Mouse (Mus musculus) forebrain, embryonic 13.5 days (tissue): ENCODE data around the gene Clns1a. TPM values are rescaled to one million over a fixed set of nuclear protein-coding genes. Genes with fewer than 3 reads are reported as not detected.
A peak's percentile ranks its signal among the peaks of the same experiment; 100 is the strongest.

Source experiments
- ATAC-seq: fragments of 200-750 bp; cut with Nextera tagmentation; 2 replicates; pipeline ENCODE4 v1.8.0; 2017
- H3K27ac ChIP-seq: fragments of 300-500 bp; sonication (generic); 2 replicates; pipeline ENCODE4 v1.5.1; 2015; ENCODE audit warnings: inconsistent platforms, mild to moderate bottlenecking, moderate library complexity
- H3K27me3 ChIP-seq: fragments of 300-500 bp; sonication (generic); 2 replicates; pipeline ENCODE4 v1.6.1; 2015; ENCODE audit warnings: mild to moderate bottlenecking, inconsistent platforms
- H3K36me3 ChIP-seq: fragments of 300-500 bp; sonication (generic); 2 replicates; pipeline ENCODE4 v1.6.1; 2015; ENCODE audit warnings: mild to moderate bottlenecking, inconsistent platforms; ENCODE audit not compliant: poor library complexity, severe bottlenecking
- H3K4me1 ChIP-seq: fragments of 300-500 bp; sonication (generic); 2 replicates; pipeline ENCODE4 v1.6.1; 2015; ENCODE audit warnings: inconsistent platforms
- H3K4me2 ChIP-seq: fragments of 300-500 bp; sonication (generic); 2 replicates; pipeline ENCODE4 v1.6.1; 2015; ENCODE audit warnings: inconsistent platforms, mild to moderate bottlenecking, moderate library complexity
- H3K4me3 ChIP-seq: fragments of 300-500 bp; sonication (generic); 2 replicates; pipeline ENCODE4 v1.5.1; 2015; ENCODE audit warnings: mild to moderate bottlenecking, inconsistent platforms
- H3K9ac ChIP-seq: fragments of 300-500 bp; sonication (generic); 2 replicates; pipeline ENCODE4 v1.6.1; 2015; ENCODE audit warnings: mild to moderate bottlenecking, inconsistent platforms
- H3K9me3 ChIP-seq: fragments of 300-500 bp; sonication (generic); replicated peaks from 2 replicates; pipeline ENCODE4 v1.6.1; 2016; ENCODE audit warnings: inconsistent platforms
- WGBS: fragments of 180-500 bp; shearing (Covaris S2); methylation state at CpG from one replicate; pipeline ENCODE4 v1.1.7; 2015; 5-methylcytosine and 5-hydroxymethylcytosine counted together
- polyA plus RNA-seq: library from polyadenylated mRNA; unstranded; fragments of >200 nt; fragmentation: Nextera tagmentation; extraction: Ambion mirVana; gene quantifications from 2 replicates; pipeline ENCODE4 v1.2.1, GENCODE M21; 2015

The Clns1a gene
- polyA plus RNA-seq = 224 and 235 TPM in 2 replicates

GRCm38 (mm10) chr7:97696506-97697254 is at the start of gene Clns1a:
Gene Clns1a, plus strand, starts transcription at chr7:97696634.
- peaks cover 19% of the 10 kb centered on the region for H3K4me1 ChIP-seq
- H3K27ac ChIP-seq = peak within 1 kb of the TSS; percentile 68
- peak; percentile 99 for ATAC-seq
- no peaks in the 10 kb centered on the region for H3K9me3 ChIP-seq
- peak within 1 kb of the TSS; percentile 90 for H3K9ac ChIP-seq
- H3K27me3 ChIP-seq = no peaks in the 10 kb centered on the region
- H3K36me3 ChIP-seq = peaks cover 21% of the 10 kb centered on the region
- peak within 1 kb of the TSS; percentile 98 for H3K4me3 ChIP-seq
- WGBS = under 1% methylated on average over 63 of the region's 63 CpGs
- H3K4me2 ChIP-seq = peak within 1 kb of the TSS; percentile 88

GRCm38 (mm10) chr7:97647656-97648055 is 48.8 kb upstream of the Clns1a start:
- ATAC-seq = no peak
- WGBS = 90% methylated on average over 5 of the region's 5 CpGs

GRCm38 (mm10) chr7:97650729-97651128 is 45.7 kb upstream of the Clns1a start:
- no peaks in the 10 kb centered on the region for H3K27me3 ChIP-seq
- no peaks in the 10 kb centered on the region for H3K9me3 ChIP-seq
- ATAC-seq = no peak
- peaks cover 25% of the 10 kb centered on the region for H3K36me3 ChIP-seq
- H3K4me1 ChIP-seq = no peaks in the 10 kb centered on the region
- no peak overlapping the region for H3K4me3 ChIP-seq
- H3K27ac ChIP-seq = no peak overlapping the region
- H3K4me2 ChIP-seq = no peak overlapping the region
- no peak overlapping the region for H3K9ac ChIP-seq
- 92% methylated on average over 4 of the region's 4 CpGs for WGBS

More at GRCm38 (mm10) chr7:97647656-97648055, 48.8 kb upstream of the Clns1a start:
- Histone ChIP-seq H3K27ac (no peak overlapping the region), H3K9me3 (no peaks in the 10 kb centered on the region), H3K4me2 (no peak overlapping the region), H3K4me3 (no peak overlapping the region), H3K27me3 (no peaks in the 10 kb centered on the region), H3K4me1 (peaks cover under 1% of the 10 kb centered on the region), H3K9ac (no peak overlapping the region), H3K36me3 (peaks cover 7% of the 10 kb centered on the region; the same call in 1 of the 2 replicates)

GRCm38 (mm10) chr7:97656144-97656543 is 40.3 kb upstream of the Clns1a start:
- Histone ChIP-seq H3K36me3 (peaks cover 34% of the 10 kb centered on the region), H3K4me1 (no peaks in the 10 kb centered on the region), H3K27ac (no peak overlapping the region), H3K9ac (no peak overlapping the region), H3K9me3 (no peaks in the 10 kb centered on the region), H3K4me3 (no peak overlapping the region), H3K4me2 (no peak overlapping the region), H3K27me3 (no peaks in the 10 kb centered on the region)
- WGBS = 92% methylated on average over 6 of the region's 6 CpGs
- no peak for ATAC-seq

- no peak for ATAC-seq
- H3K4me3 ChIP-seq = no peak overlapping the region
- H3K4me2 ChIP-seq = no peak overlapping the region
- no peaks in the 10 kb centered on the region for H3K9me3 ChIP-seq
- peaks cover 44% of the 10 kb centered on the region for H3K36me3 ChIP-seq
- no peak overlapping the region for H3K27ac ChIP-seq
- no peak overlapping the region for H3K9ac ChIP-seq
- H3K27me3 ChIP-seq = no peaks in the 10 kb centered on the region
- no peaks in the 10 kb centered on the region for H3K4me1 ChIP-seq
- WGBS = 95% methylated on average over 4 of the region's 4 CpGs
These were observed 34.8 kb upstream of the Clns1a start for GRCm38 (mm10) chr7:97661634-97662033.

- Histone ChIP-seq H3K4me2 (no peak overlapping the region), H3K4me1 (no peaks in the 10 kb centered on the region), H3K9ac (no peak overlapping the region), H3K9me3 (no peaks in the 10 kb centered on the region), H3K4me3 (no peak overlapping the region), H3K36me3 (peaks cover 66% of the 10 kb centered on the region), H3K27ac (no peak overlapping the region), H3K27me3 (no peaks in the 10 kb centered on the region)
- ATAC-seq = no peak
- WGBS = 14% methylated on average over 1 of the region's 1 CpGs
These were observed 17.2 kb upstream of the Clns1a start for GRCm38 (mm10) chr7:97679239-97679638.

GRCm38 (mm10) chr7:97687831-97688230 is 8.6 kb upstream of the Clns1a start:
- Histone ChIP-seq H3K4me3 (no peak overlapping the region), H3K27me3 (no peaks in the 10 kb centered on the region), H3K9me3 (no peaks in the 10 kb centered on the region), H3K36me3 (peaks cover 38% of the 10 kb centered on the region), H3K27ac (no peak overlapping the region), H3K4me2 (no peak overlapping the region), H3K9ac (no peak overlapping the region), H3K4me1 (no peaks in the 10 kb centered on the region)
- ATAC-seq = no peak
- 86% methylated on average over 2 of the region's 2 CpGs for WGBS

GRCm38 (mm10) chr7:97695441-97695840 is 993 bp upstream of the Clns1a start:
- H3K9me3 ChIP-seq = no peaks in the 10 kb centered on the region
- H3K9ac ChIP-seq = no peak overlapping the region
- H3K4me1 ChIP-seq = peaks cover 19% of the 10 kb centered on the region
- no peak for ATAC-seq
- no peak overlapping the region for H3K27ac ChIP-seq
- no peaks in the 10 kb centered on the region for H3K27me3 ChIP-seq
- WGBS = 89% methylated on average over 1 of the region's 1 CpGs
- H3K4me2 ChIP-seq = peak overlapping the region; percentile 88
- H3K36me3 ChIP-seq = peaks cover 21% of the 10 kb centered on the region
- no peak overlapping the region for H3K4me3 ChIP-seq

GRCm38 (mm10) chr7:97696133-97696505 is 315 bp upstream of the Clns1a start:
- 42% methylated on average over 19 of the region's 19 CpGs for WGBS
- peak; percentile 72 for ATAC-seq
- peaks cover 21% of the 10 kb centered on the region for H3K36me3 ChIP-seq

GRCm38 (mm10) chr7:97700173-97700572 is 3.7 kb downstream of the Clns1a start:
- no peak overlapping the region for H3K9ac ChIP-seq
- no peak overlapping the region for H3K27ac ChIP-seq
- no peaks in the 10 kb centered on the region for H3K27me3 ChIP-seq
- peaks cover 21% of the 10 kb centered on the region for H3K36me3 ChIP-seq
- no peak overlapping the region for H3K4me2 ChIP-seq
- peaks cover 19% of the 10 kb centered on the region for H3K4me1 ChIP-seq
- H3K4me3 ChIP-seq = no peak overlapping the region
- H3K9me3 ChIP-seq = no peaks in the 10 kb centered on the region
- WGBS = 94% methylated on average over 4 of the region's 4 CpGs
- ATAC-seq = no peak

More at GRCm38 (mm10) chr7:97696133-97696505, 315 bp upstream of the Clns1a start:
- Histone ChIP-seq H3K4me3 (peak overlapping the region; percentile 98), H3K9me3 (no peaks in the 10 kb centered on the region), H3K4me1 (peaks cover 19% of the 10 kb centered on the region), H3K27ac (peak overlapping the region; percentile 68), H3K9ac (peak overlapping the region; percentile 90), H3K4me2 (peak overlapping the region; percentile 88), H3K27me3 (no peaks in the 10 kb centered on the region)

- ATAC-seq = no peak
- 90% methylated on average over 6 of the region's 6 CpGs for WGBS
- Histone ChIP-seq H3K9ac (no peak overlapping the region), H3K36me3 (peaks cover 21% of the 10 kb centered on the region), H3K4me2 (no peak overlapping the region), H3K4me1 (peaks cover 12% of the 10 kb centered on the region), H3K27me3 (no peaks in the 10 kb centered on the region), H3K9me3 (no peaks in the 10 kb centered on the region), H3K27ac (no peak overlapping the region), H3K4me3 (no peak overlapping the region)
These were observed 4.7 kb downstream of the Clns1a start for GRCm38 (mm10) chr7:97701106-97701505.

GRCm38 (mm10) chr7:97707123-97707522 is 10.7 kb downstream of the Clns1a start:
- no peaks in the 10 kb centered on the region for H3K9me3 ChIP-seq
- no peak overlapping the region for H3K27ac ChIP-seq
- peaks cover 19% of the 10 kb centered on the region for H3K36me3 ChIP-seq
- H3K4me2 ChIP-seq = no peak overlapping the region
- H3K4me1 ChIP-seq = no peaks in the 10 kb centered on the region
- no peak overlapping the region for H3K9ac ChIP-seq
- no peaks in the 10 kb centered on the region for H3K27me3 ChIP-seq
- 86% methylated on average over 4 of the region's 4 CpGs for WGBS
- no peak for ATAC-seq
- no peak overlapping the region for H3K4me3 ChIP-seq

- no peak overlapping the region for H3K27ac ChIP-seq
- WGBS = 86% methylated on average over 5 of the region's 5 CpGs
- H3K9ac ChIP-seq = no peak overlapping the region
- H3K4me2 ChIP-seq = no peak overlapping the region
- no peak for ATAC-seq
- no peaks in the 10 kb centered on the region for H3K9me3 ChIP-seq
- peaks cover 25% of the 10 kb centered on the region for H3K36me3 ChIP-seq
- no peaks in the 10 kb centered on the region for H3K27me3 ChIP-seq
- H3K4me3 ChIP-seq = no peak overlapping the region
- H3K4me1 ChIP-seq = no peaks in the 10 kb centered on the region
These were observed 11.4 kb downstream of the Clns1a start for GRCm38 (mm10) chr7:97707809-97708208.
